Mouse (Mus musculus) left cerebral cortex, postnatal 36 days (tissue): ENCODE measurements around the gene Bhmt2. TPM values are rescaled to one million over a fixed set of nuclear protein-coding genes. Genes with fewer than 3 reads are reported as not detected.

Source experiments
- DNase-seq, 2 experiments: peaks; one replicate each; pipeline ENCODE4 v3.0.0; 2021 to 2022; ENCODE audit warnings: low spot score in 2 of 2, mixed read lengths in 1 of 2
- intact Hi-C: fragments of 180-260 bp; cut with DNase I; formaldehyde crosslinking; loops from one replicate; pipeline ENCODE4 v1.15.1; 2025
- total RNA-seq, 2 experiments: library from RNA; stranded (reverse); gene quantifications; 2 replicates each; pipeline ENCODE4 v1.2.3; 2021

Bhmt2 gene
- total RNA-seq, 2 experiments from 2014 or later, result 0.36 to 0.44 TPM

GRCm38 (mm10) chr13:93657941-93658340 lies 16.2 kb downstream of the Bhmt2 start:
- DNase-seq, result no peak
- intact Hi-C loops, result no loop called here

DNA sequence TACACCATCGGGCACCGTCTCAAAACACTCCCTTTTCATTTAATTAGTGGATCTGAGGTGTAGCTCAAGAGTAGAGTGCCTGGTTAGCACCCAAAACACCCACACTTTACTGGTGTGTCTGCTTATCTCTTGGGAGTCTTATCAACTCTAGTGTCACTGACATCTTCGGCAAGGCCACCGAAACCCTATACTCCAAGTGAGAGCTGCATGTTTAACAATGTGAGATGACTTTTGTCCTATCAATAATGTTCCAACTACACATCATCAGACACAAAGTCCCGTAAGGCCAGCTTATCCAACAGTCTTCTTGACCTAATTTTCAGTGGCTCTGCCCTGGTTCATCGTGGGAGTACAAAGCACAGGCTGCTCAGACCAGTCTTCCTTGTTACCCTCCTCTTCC lies 20.7 kb downstream of the Bhmt2 start:
- no peak for DNase-seq
- intact Hi-C loops, result no loop called here

GRCm38 (mm10) chr13:93648387-93649130 lies 25.5 kb downstream of the Bhmt2 start:
- DNase-seq, result no peak
- intact Hi-C loops, result no loop called here

DNA sequence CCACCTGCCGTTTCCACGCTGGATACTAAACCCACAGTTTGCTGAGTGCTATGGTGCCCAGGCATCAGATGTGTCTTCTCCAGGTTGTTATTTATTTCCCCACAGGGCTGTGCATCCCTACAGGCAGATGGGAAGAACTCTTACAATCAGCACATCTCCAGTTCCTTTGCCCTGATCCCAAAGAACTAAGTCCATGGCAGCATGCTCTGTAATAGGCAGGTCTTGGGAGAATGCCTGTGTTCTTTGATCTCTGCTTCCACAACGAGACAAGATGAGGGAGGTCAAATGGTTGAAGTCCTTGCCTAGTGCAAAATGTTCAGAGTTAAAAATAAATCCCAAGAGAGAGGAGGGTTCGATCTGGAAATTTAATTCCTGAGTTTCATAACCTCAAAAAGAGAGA lies 34.5 kb downstream of the Bhmt2 start:
- DNase-seq, result no peak
- intact Hi-C loops, result no loop called here

GRCm38 (mm10) chr13:93637282-93638245 lies 36.5 kb downstream of the Bhmt2 start, which contains the start of gene Bhmt:
Gene Bhmt (minus strand): TSS chr13:93637961.
- intact Hi-C loops, result no loop called here
- DNase-seq, result no peak

DNA sequence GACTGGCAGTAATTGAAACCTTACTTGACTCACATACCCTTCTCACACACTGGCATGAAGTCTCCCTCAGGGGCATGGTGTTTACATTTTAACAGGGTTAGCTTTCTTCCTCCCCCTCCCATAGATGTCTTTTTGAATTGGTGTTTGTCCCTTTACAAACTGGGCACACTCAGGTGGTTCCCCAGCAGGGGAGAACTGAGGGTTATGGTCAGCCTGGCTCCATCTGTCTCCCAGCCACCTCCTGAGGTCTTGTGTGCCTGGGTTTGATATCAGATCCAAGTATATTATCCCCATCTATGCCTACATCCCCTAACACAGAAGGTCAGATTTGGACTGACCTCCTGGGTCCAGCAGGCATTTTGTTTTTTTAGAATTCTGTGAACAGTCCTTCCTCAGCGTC lies 37.5 kb downstream of the Bhmt2 start:
- intact Hi-C loops, result no loop called here
- no peak for DNase-seq

- no peak for DNase-seq
- intact Hi-C loops, result loop anchor here (5.0 kb wide), 1 partner anchor 74 kb away; no protein-coding TSS in a partner anchor
These were observed 41.2 kb downstream of the Bhmt2 start for GRCm38 (mm10) chr13:93632927-93633326.

- intact Hi-C loops, result loop anchor here (5.0 kb wide), 1 partner anchor 76 kb away; no protein-coding TSS in a partner anchor
- DNase-seq, result no peak
These were observed 43.0 kb downstream of the Bhmt2 start for GRCm38 (mm10) chr13:93630941-93631705.

DNA sequence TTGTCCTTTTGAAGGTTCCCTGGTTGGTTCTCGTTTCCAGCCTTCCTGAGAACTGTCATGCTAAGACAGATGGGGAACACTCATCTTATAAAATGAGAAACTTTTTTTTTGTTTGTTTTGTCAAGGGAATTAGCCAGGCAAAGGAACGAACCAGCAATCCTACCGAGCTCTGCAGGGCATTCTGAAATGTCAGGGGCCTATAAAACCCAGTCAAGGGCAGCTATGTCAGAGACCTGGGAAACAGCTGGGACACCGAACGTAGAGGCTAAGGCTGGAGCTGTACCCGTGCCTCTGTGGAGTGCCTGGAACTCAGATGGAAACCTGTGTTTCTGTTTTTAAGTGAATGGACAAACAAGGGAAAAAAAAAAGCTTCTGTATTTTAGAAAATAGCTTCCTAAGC lies 45.2 kb downstream of the Bhmt2 start:
- intact Hi-C loops, result no loop called here
- no peak for DNase-seq

GRCm38 (mm10) chr13:93614361-93614948 lies 59.6 kb downstream of the Bhmt2 start:
- intact Hi-C loops, result loop anchor here (5.0 to 10.0 kb wide), 3 partner anchors 103 to 312 kb away; no protein-coding TSS in a partner anchor
- no peak for DNase-seq

- no peak for DNase-seq
- intact Hi-C loops, result loop anchor here (2.0 to 10.0 kb wide), 5 partner anchors 104 to 863 kb away; partner anchors contain the start of gene Jmy
These were observed 60.3 kb downstream of the Bhmt2 start for GRCm38 (mm10) chr13:93613771-93614170.

GRCm38 (mm10) chr13:93612660-93613607 lies 61.2 kb downstream of the Bhmt2 start:
- peak; percentile 60 to 79 for DNase-seq
- intact Hi-C loops, result loop anchor here (2.0 to 10.0 kb wide), 5 partner anchors 104 to 862 kb away; partner anchors contain the start of gene Jmy

GRCm38 (mm10) chr13:93608476-93608875 lies 65.6 kb downstream of the Bhmt2 start:
- DNase-seq, result no peak
- intact Hi-C loops, result no loop called here

DNA sequence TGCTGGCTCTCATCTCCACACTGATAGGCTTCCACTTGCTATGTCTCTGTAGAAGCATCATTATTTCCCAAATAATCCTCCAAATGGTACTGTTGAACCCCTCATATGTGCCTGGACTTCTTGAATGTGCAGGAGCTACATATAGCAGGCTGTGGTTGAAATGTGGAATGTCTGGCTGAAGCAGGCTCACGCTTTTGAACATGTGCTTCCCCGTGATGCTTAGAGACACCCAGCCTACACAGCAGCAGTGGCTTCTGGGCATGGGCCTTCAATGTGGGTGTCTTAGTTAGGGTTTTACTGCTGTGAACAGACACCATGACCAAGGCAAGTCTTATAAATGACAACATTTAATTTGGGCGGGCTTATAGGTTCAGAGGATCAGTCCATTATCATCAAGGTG lies 66.4 kb downstream of the Bhmt2 start:
- intact Hi-C loops, result no loop called here
- DNase-seq, result peak; percentile 32 to 33

- DNase-seq, result peak; percentile 44 to 45
- intact Hi-C loops, result no loop called here
These were observed 67.1 kb downstream of the Bhmt2 start for GRCm38 (mm10) chr13:93606868-93607578.
